Mouse (Mus musculus): Measurements from ENCODE around the gene Myb.

- no peak for TF ChIP-seq CTCF (IDR thresholded peaks at IDR 0.05; ENCODE audit: borderline replicate concordance, control insufficient read depth, extremely low read depth, insufficient read depth, low read length, poor library complexity)
- TF ChIP-seq POLR2A (IDR thresholded peaks at IDR 0.05; ENCODE audit: control insufficient read depth, extremely low read depth, insufficient read depth, low read length, poor library complexity), result no peak
Observed at GRCm38 (mm10) chr10:21114459-21114858, 46.3 kb downstream of the Myb start.

Data from thymus, adult 2 months (tissue).